Mouse (Mus musculus) cerebellum, adult 9-10 months (tissue): ENCODE results near the gene Mre11a.

Experiments
- DNase-seq: peaks from one replicate; pipeline ENCODE4 v3.0.0; 2022

The Mre11a gene

GRCm38 (mm10) chr9:14784039-14785002, at the start of gene Mre11a, which contains the start of gene Ankrd49:
Gene Mre11a, plus strand, starts transcription at chr9:14784654.
Gene Ankrd49, minus strand, starts transcription at chr9:14784856.
- peak; percentile 97 for DNase-seq

GRCm38 (mm10) chr9:14739498-14740150, 44.8 kb upstream of the Mre11a start:
- no peak for DNase-seq

- no peak for DNase-seq
Observed at GRCm38 (mm10) chr9:14740151-14740924, 44.1 kb upstream of the Mre11a start, which contains the start of gene Piwil4. Gene Piwil4, minus strand, starts transcription at chr9:14740733.

- DNase-seq, result no peak
Observed at GRCm38 (mm10) chr9:14750901-14751502, 33.5 kb upstream of the Mre11a start.

- no peak for DNase-seq
Observed at GRCm38 (mm10) chr9:14751503-14752000, 32.9 kb upstream of the Mre11a start.

GRCm38 (mm10) chr9:14752001-14752522, 32.4 kb upstream of the Mre11a start, which contains the start of gene Fut4:
Gene Fut4, minus strand, starts transcription at chr9:14752393.
- DNase-seq, result no peak

GRCm38 (mm10) chr9:14753947-14754346, 30.5 kb upstream of the Mre11a start:
- no peak for DNase-seq

GRCm38 (mm10) chr9:14754469-14754868, 30.0 kb upstream of the Mre11a start:
- no peak for DNase-seq

- no peak for DNase-seq
Observed at GRCm38 (mm10) chr9:14758590-14758989, 25.9 kb upstream of the Mre11a start.

- no peak for DNase-seq
Observed at GRCm38 (mm10) chr9:14759261-14759660, 25.2 kb upstream of the Mre11a start.

GRCm38 (mm10) chr9:14764765-14765164, 19.7 kb upstream of the Mre11a start:
- DNase-seq, result no peak

- DNase-seq, result no peak
Observed at GRCm38 (mm10) chr9:14769811-14770210, 14.6 kb upstream of the Mre11a start.

- DNase-seq, result no peak
Observed at GRCm38 (mm10) chr9:14770803-14771471, 13.5 kb upstream of the Mre11a start, which contains the start of gene 1700012B09Rik. Gene 1700012B09Rik, minus strand, starts transcription at chr9:14771030.

GRCm38 (mm10) chr9:14772074-14772473, 12.4 kb upstream of the Mre11a start:
- no peak for DNase-seq

- no peak for DNase-seq
Observed at GRCm38 (mm10) chr9:14773813-14774212, 10.6 kb upstream of the Mre11a start.

- no peak for DNase-seq
Observed at GRCm38 (mm10) chr9:14778341-14778740, 6.1 kb upstream of the Mre11a start.

- DNase-seq, result no peak
Observed at GRCm38 (mm10) chr9:14787356-14787755, 2.9 kb downstream of the Mre11a start.

- DNase-seq, result no peak
Observed at GRCm38 (mm10) chr9:14805714-14806113, 21.3 kb downstream of the Mre11a start.

GRCm38 (mm10) chr9:14806786-14807185, 22.3 kb downstream of the Mre11a start:
- DNase-seq, result no peak

GRCm38 (mm10) chr9:14810111-14810510, 25.7 kb downstream of the Mre11a start:
- DNase-seq, result no peak

- no peak for DNase-seq
Observed at GRCm38 (mm10) chr9:14821396-14821795, 36.9 kb downstream of the Mre11a start.
